Mouse (Mus musculus) liver, postnatal 0 days (tissue): ENCODE measurements around the gene Lalba. TPM values are rescaled to one million over a fixed set of nuclear protein-coding genes. Genes with fewer than 3 reads are reported as not detected.
A peak's percentile ranks its signal among the peaks of the same experiment; 100 is the strongest.

Source experiments
- ATAC-seq: fragments of 200-750 bp; cut with Nextera tagmentation; 2 replicates; pipeline ENCODE4 v1.8.0; 2017; ENCODE audit warnings: mild to moderate bottlenecking, moderate library complexity
- DNase-seq: peaks from one replicate; pipeline ENCODE4 v3.0.0-alpha.2; 2016
- H3K27ac ChIP-seq: fragments of 300-500 bp; sonication (generic); 2 replicates; pipeline ENCODE4 v1.5.1; 2014; ENCODE audit warnings: antibody characterized with exemption, moderate library complexity, mild to moderate bottlenecking, low read depth
- H3K27me3 ChIP-seq: fragments of 300-500 bp; sonication (generic); 2 replicates; pipeline ENCODE4 v1.6.1; 2014; ENCODE audit warnings: low read length, control low read depth, mixed read lengths; ENCODE audit not compliant: insufficient read depth
- H3K36me3 ChIP-seq: fragments of 300-500 bp; sonication (generic); replicated peaks from 2 replicates; pipeline ENCODE4 v1.6.1; 2014; ENCODE audit warnings: mild to moderate bottlenecking, control low read depth, low read length, moderate library complexity, mixed read lengths; ENCODE audit not compliant: insufficient read depth
- H3K4me1 ChIP-seq: fragments of 300-500 bp; sonication (generic); 2 replicates; pipeline ENCODE4 v1.6.1; 2014; ENCODE audit warnings: antibody characterized with exemption, mild to moderate bottlenecking, control low read depth; ENCODE audit not compliant: insufficient read depth
- H3K4me2 ChIP-seq: fragments of 300-500 bp; sonication (generic); 2 replicates; pipeline ENCODE4 v1.6.1; 2014; ENCODE audit warnings: low read depth, mild to moderate bottlenecking, low read length, moderate library complexity, mixed read lengths
- H3K4me3 ChIP-seq: fragments of 300-500 bp; sonication (generic); 2 replicates; pipeline ENCODE4 v1.5.1; 2014; ENCODE audit warnings: low read depth, low read length
- H3K9ac ChIP-seq: fragments of 300-500 bp; sonication (generic); replicated peaks from 2 replicates; pipeline ENCODE4 v1.6.1; 2014; ENCODE audit warnings: mild to moderate bottlenecking, moderate library complexity
- H3K9me3 ChIP-seq: fragments of 300-500 bp; sonication (generic); 2 replicates; pipeline ENCODE4 v1.6.1; 2016; ENCODE audit warnings: mild to moderate bottlenecking, control low read depth, low read length, mixed read lengths
- CTCF ChIP-seq: sonication (generic); IDR thresholded peaks from 2 replicates; pipeline ENCODE4 v1.5.1; 2016; ENCODE audit warnings: antibody characterized with exemption, low read depth
- EP300 ChIP-seq: IDR thresholded peaks from 2 replicates; pipeline ENCODE4 v1.6.1; 2016; ENCODE audit warnings: antibody characterized with exemption, low read depth, mild to moderate bottlenecking
- WGBS: fragments of 180-500 bp; shearing (Covaris S2); extraction: QIAGEN DNeasy Blood & Tissue Kit; methylation state at CpG from one replicate; pipeline ENCODE4 v1.1.7; 2014; ENCODE audit not compliant: insufficient replicate concordance; 5-methylcytosine and 5-hydroxymethylcytosine counted together
- polyA plus RNA-seq: library from polyadenylated mRNA; unstranded; fragments of >200 nt; fragmentation: Nextera tagmentation; extraction: Ambion mirVana; gene quantifications from 2 replicates; pipeline ENCODE4 v1.2.1, GENCODE M21; 2015

Lalba gene
- polyA plus RNA-seq, 1 experiment from 2014 or later: not detected

DNA sequence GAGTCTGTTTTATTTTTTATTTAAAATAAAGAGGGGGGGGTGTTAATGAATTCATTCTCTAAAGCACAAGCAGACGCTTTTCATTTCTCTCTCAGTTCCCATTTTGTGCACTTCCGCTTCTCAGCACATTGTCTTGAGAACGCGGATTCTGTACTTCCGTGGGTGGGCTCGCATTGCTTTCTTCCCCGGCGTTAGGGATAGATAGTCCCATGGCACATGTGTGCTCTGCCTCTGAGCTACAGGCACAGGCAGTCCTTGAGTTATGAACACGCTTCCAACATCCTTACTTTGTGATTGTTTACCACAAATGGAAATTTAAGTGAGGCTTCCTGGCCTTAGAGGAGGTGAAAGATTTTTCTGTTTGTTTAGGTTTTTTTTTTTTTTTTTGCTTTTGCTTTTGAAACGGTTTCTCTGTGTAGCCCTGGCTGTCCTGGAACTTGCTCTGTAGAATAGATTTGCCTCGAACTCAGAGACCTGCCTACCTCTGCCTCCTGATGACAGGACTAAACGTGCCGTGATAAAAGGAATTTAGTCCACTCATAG lies 28.9 kb upstream of the Lalba start:
- H3K4me2 ChIP-seq: peak overlapping the region; percentile 72
- peak overlapping the region; percentile 35; the same call in 1 of the 2 replicates for H3K9ac ChIP-seq
- H3K4me1 ChIP-seq: peaks cover 13% of the 10 kb centered on the region
- H3K9me3 ChIP-seq: no peaks in the 10 kb centered on the region
- no peak for TF ChIP-seq EP300
- TF ChIP-seq CTCF: no peak
- no peaks in the 10 kb centered on the region for H3K36me3 ChIP-seq
- ATAC-seq: no peak
- no peaks in the 10 kb centered on the region for H3K27me3 ChIP-seq
- 39% methylated on average over 13 of the region's 13 CpGs for WGBS
- H3K4me3 ChIP-seq: peak overlapping the region; percentile 24; the same call in 1 of the 2 replicates
- DNase-seq: no peak
- H3K27ac ChIP-seq: peak overlapping the region; percentile 75

DNA sequence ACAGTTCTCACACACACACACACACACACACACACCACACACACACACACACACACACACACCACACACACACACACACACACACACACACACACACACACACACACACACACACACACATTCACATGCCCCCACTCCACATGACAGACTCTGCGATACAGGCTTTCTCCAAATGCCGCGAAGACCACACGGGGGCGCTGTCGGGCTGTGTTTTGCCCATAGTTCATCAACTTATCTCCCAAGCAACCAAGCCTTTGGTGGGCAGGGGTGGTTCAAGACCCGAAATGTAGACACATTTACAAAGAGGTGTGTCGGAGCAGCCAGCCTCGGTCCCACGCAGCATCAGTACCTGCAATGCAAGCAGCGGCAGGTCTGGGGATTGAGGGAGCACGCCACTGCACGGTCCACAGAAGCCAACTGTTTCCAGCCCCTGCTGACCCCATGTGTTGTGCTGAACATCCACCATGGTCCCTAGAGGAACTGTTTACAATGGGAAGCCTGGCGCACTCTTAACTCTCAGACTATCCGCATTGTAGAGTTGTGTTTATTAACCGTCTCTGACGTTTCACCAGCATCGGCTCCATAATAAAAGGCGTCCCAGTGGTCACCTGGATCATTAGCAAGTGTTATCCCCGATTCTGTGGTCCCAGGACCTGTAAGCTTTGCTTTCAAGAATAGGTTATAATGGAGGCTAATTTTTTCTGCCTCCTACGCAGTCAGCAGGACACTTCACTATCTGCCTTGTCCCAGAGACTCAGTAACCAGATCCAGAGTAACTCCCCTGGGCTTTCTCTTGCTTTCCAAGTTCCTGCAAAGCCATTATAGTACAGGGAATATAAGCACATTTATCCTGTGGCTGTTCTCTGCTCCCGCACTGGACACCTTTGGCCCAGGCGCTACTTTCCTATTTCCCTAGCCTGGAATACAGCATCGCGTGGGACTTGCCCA lies 28.2 kb upstream of the Lalba start:
- no peaks in the 10 kb centered on the region for H3K27me3 ChIP-seq
- peak overlapping the region; percentile 75 for H3K27ac ChIP-seq
- peak overlapping the region; percentile 24 for H3K4me3 ChIP-seq
- H3K4me1 ChIP-seq: peaks cover 13% of the 10 kb centered on the region
- no peaks in the 10 kb centered on the region for H3K9me3 ChIP-seq
- H3K4me2 ChIP-seq: peak overlapping the region; percentile 72
- WGBS: 29% methylated on average over 25 of the region's 25 CpGs
- peak overlapping the region; percentile 35 for H3K9ac ChIP-seq
- H3K36me3 ChIP-seq: no peaks in the 10 kb centered on the region
- TF ChIP-seq CTCF (peak; percentile 93), EP300 (no peak)
- DNase-seq (peak; percentile 88), ATAC-seq (peak; percentile 53)

DNA sequence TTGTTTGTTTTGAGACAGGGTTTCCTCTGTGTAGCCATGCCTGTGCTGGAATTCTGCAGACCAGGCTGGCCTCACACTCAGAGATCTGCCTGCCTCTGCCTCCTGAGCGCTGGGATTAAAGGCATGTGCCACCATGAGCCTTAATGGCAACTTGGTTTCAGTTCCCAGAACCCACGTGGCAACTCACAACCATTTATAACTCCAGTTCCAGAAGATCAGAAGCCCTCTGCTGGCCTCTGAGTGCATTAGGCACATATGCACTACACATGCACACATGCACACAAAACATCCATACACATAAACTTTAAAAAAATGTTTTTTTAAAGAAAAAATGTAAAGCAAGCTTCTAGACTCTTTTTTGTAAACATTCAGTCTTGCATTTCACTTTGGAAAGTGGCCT lies 26.9 kb upstream of the Lalba start:
- ATAC-seq (no peak), DNase-seq (no peak)
- no peaks in the 10 kb centered on the region for H3K9me3 ChIP-seq
- 57% methylated on average over 2 of the region's 2 CpGs for WGBS
- no peak overlapping the region for H3K4me3 ChIP-seq
- no peak overlapping the region for H3K4me2 ChIP-seq
- no peak overlapping the region for H3K9ac ChIP-seq
- no peak overlapping the region for H3K27ac ChIP-seq
- H3K36me3 ChIP-seq: no peaks in the 10 kb centered on the region
- H3K27me3 ChIP-seq: no peaks in the 10 kb centered on the region
- no peak for TF ChIP-seq EP300
- TF ChIP-seq CTCF: 0 out of 2 replicates have a peak, but pooled peaks have one; percentile 8
- peaks cover 13% of the 10 kb centered on the region for H3K4me1 ChIP-seq

DNA sequence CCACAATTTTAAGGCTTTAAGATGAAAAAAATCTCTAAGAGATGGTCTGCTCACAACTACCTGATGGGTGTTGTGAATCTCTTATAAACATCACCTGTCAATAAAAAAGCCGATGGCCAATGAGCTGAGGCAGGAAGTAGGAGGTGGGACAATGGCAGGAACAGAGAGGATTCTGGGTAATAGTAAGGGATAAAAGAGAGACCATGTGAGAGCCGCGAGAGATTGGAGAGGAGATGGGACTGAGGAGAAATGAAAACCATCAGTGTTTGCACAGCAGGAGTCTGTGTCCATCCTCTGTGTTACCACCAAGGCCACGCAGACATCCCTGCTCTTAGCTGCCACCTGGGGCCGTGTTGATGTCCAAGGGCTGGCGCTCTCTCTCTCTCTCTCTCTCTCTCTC lies 24.8 kb upstream of the Lalba start:
- ATAC-seq: no peak

DNA sequence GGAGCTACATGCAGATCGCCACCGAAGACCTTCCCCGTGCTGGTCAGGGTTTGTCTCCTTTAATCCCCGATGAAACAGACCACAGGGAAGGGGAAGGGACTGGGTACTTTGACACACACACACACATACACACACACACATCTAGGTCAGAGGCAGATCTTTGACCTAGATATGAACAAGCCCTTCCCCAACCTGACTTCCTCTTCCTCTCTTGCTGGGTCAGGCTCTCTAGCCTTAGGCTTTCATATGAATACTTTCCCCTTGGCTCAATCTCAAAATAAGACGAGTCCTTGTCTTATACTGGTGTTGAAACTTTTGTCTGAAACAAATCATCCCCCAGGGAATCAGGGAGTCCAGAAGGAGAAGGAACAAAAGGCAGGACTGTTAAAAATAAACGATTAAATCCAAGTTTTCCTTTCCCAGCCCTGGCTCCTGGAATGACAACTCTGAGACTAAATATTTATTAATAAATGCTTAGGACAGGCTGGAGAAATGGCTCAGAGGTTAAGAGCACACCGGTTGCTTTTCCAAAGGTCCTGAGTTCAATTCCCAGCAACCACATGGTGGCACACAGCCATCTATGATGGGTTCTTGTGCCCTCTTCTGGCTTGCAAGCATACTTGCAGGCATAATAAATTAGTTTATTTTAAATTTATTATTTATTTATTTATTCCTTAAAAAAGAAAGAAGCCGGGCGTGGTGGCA lies 23.9 kb upstream of the Lalba start:
- H3K27ac ChIP-seq: no peak overlapping the region
- TF ChIP-seq CTCF: no peak
- no peak for TF ChIP-seq EP300
- no peak overlapping the region; the same call in 1 of the 2 replicates for H3K4me2 ChIP-seq
- H3K9me3 ChIP-seq: no peaks in the 10 kb centered on the region
- peaks cover 7% of the 10 kb centered on the region for H3K4me1 ChIP-seq
- H3K36me3 ChIP-seq: no peaks in the 10 kb centered on the region
- 0 out of 2 replicates have a peak, but pooled peaks have one; percentile 24 for ATAC-seq
- 43% methylated on average over 9 of the region's 9 CpGs for WGBS
- no peak overlapping the region for H3K4me3 ChIP-seq
- no peak overlapping the region for H3K9ac ChIP-seq
- no peaks in the 10 kb centered on the region for H3K27me3 ChIP-seq
- DNase-seq: no peak

More for the DNA sequence above, 24.8 kb upstream of the Lalba start:
- TF ChIP-seq EP300 (no peak), CTCF (no peak)
- Histone ChIP-seq H3K4me3 (no peak overlapping the region), H3K9ac (no peak overlapping the region), H3K27ac (no peak overlapping the region), H3K27me3 (no peaks in the 10 kb centered on the region), H3K4me2 (no peak overlapping the region), H3K4me1 (peaks cover 7% of the 10 kb centered on the region), H3K36me3 (no peaks in the 10 kb centered on the region), H3K9me3 (no peaks in the 10 kb centered on the region)
- DNase-seq: no peak
- 75% methylated on average over 6 of the region's 6 CpGs for WGBS

DNA sequence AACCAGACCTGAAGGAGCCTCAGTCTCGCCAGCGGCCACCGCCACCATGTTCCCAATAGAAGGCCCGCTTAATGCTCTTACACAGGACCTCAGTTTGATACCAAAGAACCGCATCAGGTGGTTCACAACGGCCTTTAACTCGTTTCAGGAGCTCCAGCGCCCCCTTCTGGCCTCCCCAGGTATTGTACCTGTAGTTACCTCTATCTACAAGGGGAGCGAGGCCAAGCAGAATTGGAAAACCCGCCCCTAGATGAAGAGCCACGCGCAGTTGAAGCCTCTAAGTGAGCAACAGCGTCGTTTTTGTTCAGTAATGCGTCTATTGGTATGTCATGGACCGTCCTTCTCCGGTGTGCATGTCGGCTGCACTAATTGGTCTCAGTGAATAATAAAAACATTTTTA lies 22.0 kb upstream of the Lalba start:
- TF ChIP-seq EP300 (no peak), CTCF (peak; percentile 84)
- Histone ChIP-seq H3K4me3 (no peak overlapping the region), H3K4me2 (no peak overlapping the region), H3K36me3 (no peaks in the 10 kb centered on the region), H3K9ac (no peak overlapping the region), H3K9me3 (no peaks in the 10 kb centered on the region), H3K27me3 (no peaks in the 10 kb centered on the region), H3K27ac (no peak overlapping the region), H3K4me1 (no peaks in the 10 kb centered on the region; the same call in 1 of the 2 replicates)
- 13% methylated on average over 18 of the region's 18 CpGs for WGBS
- no peak for ATAC-seq
- DNase-seq: peak; percentile 83
